In the genomic region with DNA sequence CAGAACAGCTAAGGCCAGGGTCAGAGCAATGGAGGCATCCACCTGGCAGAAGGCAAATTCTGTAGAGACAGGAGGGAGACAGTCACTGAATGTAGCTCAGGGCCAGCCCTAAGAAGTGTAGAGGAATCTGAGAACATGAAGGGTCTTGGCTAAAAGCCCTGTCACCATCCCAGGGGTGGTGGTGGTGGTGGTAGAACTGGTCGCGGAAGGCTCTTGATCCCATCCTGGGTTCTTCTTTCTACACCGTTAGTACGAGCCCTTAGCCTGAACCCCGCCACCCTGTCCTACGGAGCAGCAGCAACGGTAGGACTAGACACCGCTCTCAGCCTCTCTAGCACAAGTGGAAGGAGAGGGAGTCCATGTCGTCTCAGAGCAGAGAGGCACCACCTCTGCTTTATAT, we compare ENCODE assay signal across 24 mouse cellular contexts. TPM values are rescaled to one million over a fixed set of nuclear protein-coding genes. Genes with fewer than 3 reads are reported as not detected.
A peak's percentile ranks its signal among the peaks of the same experiment; 100 is the strongest.
DNase-seq lines count a peak whose midpoint lies in the region; ATAC-seq and TF ChIP-seq lines count a peak whose summit lies in the region.
"Had no signal": no experiment of that assay in that cellular context is flagged by ENCODE, and none has a peak within 500 bp of the region (broad histone marks: within the 10 kb centered on the region; RNA-seq: fewer than 3 reads in every experiment).

No protein-coding gene starts in this region.

- no peak overlapping the region for H3K4me2 ChIP-seq in intestine, embryonic 16.5 days (ENCODE audit: low read depth, low read length)
- H3K4me2 ChIP-seq in intestine, postnatal 0 days (replicated peaks; ENCODE audit: low read depth): no peak overlapping the region
- H3K4me2 ChIP-seq: embryonic facial prominence, embryonic 12.5 days; forebrain, embryonic 15.5 days; heart, embryonic 13.5 days; hindbrain, embryonic 12.5 days had no signal

- H3K4me1 ChIP-seq in intestine, embryonic 16.5 days (ENCODE audit: control insufficient read depth, insufficient read depth, low read length): peaks cover 19% of the 10 kb centered on the region
- 0 out of 2 replicates have a peak, but pooled peaks cover 6% of the 10 kb centered on the region for H3K4me1 ChIP-seq in intestine, postnatal 0 days (replicated peaks; ENCODE audit: control insufficient read depth, insufficient read depth, low read length)
- peaks cover 20% of the 10 kb centered on the region for H3K4me1 ChIP-seq in brown adipose tissue, adult 24 weeks (ENCODE audit: control insufficient read depth, insufficient read depth, insufficient read length, low read length)

- no peaks in the 10 kb centered on the region for H3K27me3 ChIP-seq in intestine, embryonic 16.5 days (replicated peaks; ENCODE audit: control insufficient read depth, insufficient read depth, low read length)
- no peaks in the 10 kb centered on the region for H3K27me3 ChIP-seq in intestine, postnatal 0 days (replicated peaks; ENCODE audit: control insufficient read depth, insufficient read depth, low read length)
- H3K27me3 ChIP-seq: embryonic facial prominence, embryonic 12.5 days; heart, embryonic 13.5 days; hindbrain, embryonic 12.5 days had no signal

- H3K9ac ChIP-seq in intestine, embryonic 16.5 days (ENCODE audit: low read depth, low read length): peak overlapping the region; percentile 8; the same call in 1 of the 2 replicates
- no peak overlapping the region for H3K9ac ChIP-seq in intestine, postnatal 0 days (ENCODE audit: low read depth, low read length)
- H3K9ac ChIP-seq: embryonic facial prominence, embryonic 12.5 days; forebrain, embryonic 15.5 days; heart, embryonic 13.5 days; hindbrain, embryonic 12.5 days had no signal

- ATAC-seq in intestine, embryonic 16.5 days: no peak
- ATAC-seq in intestine, postnatal 0 days: no peak
- ATAC-seq: CD4-positive, CD25-positive, alpha-beta regulatory T cell, adult 4 months; forebrain, embryonic 15.5 days; hindbrain, embryonic 16.5 days had no signal

- H3K9me3 ChIP-seq in intestine, embryonic 16.5 days (ENCODE audit: control insufficient read depth, low read length): no peaks in the 10 kb centered on the region
- H3K9me3 ChIP-seq in intestine, postnatal 0 days (ENCODE audit: control insufficient read depth): no peaks in the 10 kb centered on the region
- H3K9me3 ChIP-seq: embryonic facial prominence, embryonic 12.5 days; forebrain, embryonic 15.5 days; G1E; heart, embryonic 13.5 days; hindbrain, embryonic 12.5 days had no signal

- no peak overlapping the region for H3K27ac ChIP-seq in intestine, embryonic 16.5 days (ENCODE audit: low read length)
- H3K27ac ChIP-seq in intestine, postnatal 0 days (ENCODE audit: low read depth, low read length): no peak overlapping the region
- peak overlapping the region; percentile 65; the same call in 1 of the 2 replicates for H3K27ac ChIP-seq in brown adipose tissue, adult 24 weeks (replicated peaks; ENCODE audit: low read depth, low read length)
- no peak overlapping the region for H3K27ac ChIP-seq in layer of hippocampus, adult 2 months
- H3K27ac ChIP-seq: embryonic facial prominence, embryonic 12.5 days; forebrain, embryonic 15.5 days; heart, adult 2 months; hindbrain, embryonic 12.5 days had no signal

- DNase-seq in adrenal gland, adult (ENCODE audit: inconsistent age in 2 of 2, low spot score in 1 of 2): peak; percentile 7 to 25
- no peak for DNase-seq in adrenal gland, postnatal 14 days
- peak; percentile 17 for DNase-seq in right cerebral cortex, postnatal 10 days (ENCODE audit: low spot score in 2 of 2)
- DNase-seq in right cerebral cortex, postnatal 14 days: no peak
- no peak for DNase-seq in layer of hippocampus, adult 2 months (ENCODE audit: low spot score in 2 of 2)
- DNase-seq: adrenal gland, postnatal 36 days; B cell, adult 2 months; cerebellum, adult 11 months; cerebellum, adult 8-10 months; cerebellum, postnatal 14 days; embryo, embryonic 11 days; gastrocnemius, postnatal 10 days; heart, postnatal 4 days had no signal

- TF ChIP-seq CTCF in intestine, postnatal 0 days (IDR thresholded peaks at IDR 0.05; ENCODE audit: low read depth): no peak
- TF ChIP-seq CTCF in layer of hippocampus, adult 2 months (conservative IDR thresholded peaks at IDR 0.05): no peak

- no peak overlapping the region for H3K4me3 ChIP-seq in intestine, embryonic 16.5 days (ENCODE audit: low read length)
- H3K4me3 ChIP-seq in intestine, postnatal 0 days (ENCODE audit: low read depth, low read length): no peak overlapping the region
- H3K4me3 ChIP-seq in brown adipose tissue, adult 24 weeks (ENCODE audit: insufficient read depth, low read depth, low read length): no peak overlapping the region
- H3K4me3 ChIP-seq in layer of hippocampus, adult 2 months: no peak overlapping the region
- H3K4me3 ChIP-seq: embryonic facial prominence, embryonic 12.5 days; forebrain, embryonic 15.5 days; heart, adult 2 months; heart, embryonic 13.5 days; hindbrain, embryonic 12.5 days had no signal

- H3K36me3 ChIP-seq in intestine, embryonic 16.5 days (ENCODE audit: control insufficient read depth, insufficient read depth, low read length): peaks cover 7% of the 10 kb centered on the region
- H3K36me3 ChIP-seq in intestine, postnatal 0 days (ENCODE audit: control insufficient read depth, insufficient read depth): peaks cover 11% of the 10 kb centered on the region; the same call in 1 of the 2 replicates

- 87% methylated on average over 9 of the region's 9 CpGs for WGBS in intestine, embryonic 16.5 days
- WGBS in intestine, postnatal 0 days: 80% methylated on average over 9 of the region's 9 CpGs

RNA-seq across cellular contexts. Expression of gene Zfp36l2, which starts 5.7 kb away (rescaled TPM):
- total RNA-seq in adrenal gland, postnatal 14 days (2021): 73.8 and 85.4 TPM in 2 replicates
- polyA plus RNA-seq in intestine, embryonic 16.5 days (2015; fragmentation: Nextera tagmentation; extraction: Ambion mirVana): 14.4 and 16.2 TPM in 2 replicates
- polyA plus RNA-seq in intestine, postnatal 0 days (2015; fragmentation: Nextera tagmentation; extraction: Ambion mirVana): 29.6 and 32.0 TPM in 2 replicates
- polyA plus RNA-seq in brown adipose tissue, adult 24 weeks (2012; ENCODE audit: insufficient read depth, insufficient read length, missing spikeins): 90.6 and 103 TPM in 2 replicates
- total RNA-seq in layer of hippocampus, adult 2 months (2021): 10 to 100 TPM; 24.7 to 26.1 TPM

Comparison
In these comparisons a context has a peak if more than half of its experiments do, and no peak if none do; other contexts are left out.
1. DNase-seq: peak in adrenal gland, adult (2 of 2) and right cerebral cortex, postnatal 10 days (2 of 2); none in adrenal gland, postnatal 14 days (single experiment), right cerebral cortex, postnatal 14 days (single experiment) and layer of hippocampus, adult 2 months (0 of 2).